Mouse (Mus musculus) adrenal gland, postnatal 25 days (tissue): ENCODE results near the gene Swsap1. TPM values are rescaled to one million over a fixed set of nuclear protein-coding genes. Genes with fewer than 3 reads are reported as not detected.

Source experiments
- DNase-seq: peaks from one replicate; pipeline ENCODE4 v3.0.0; 2021; ENCODE audit warnings: mixed read lengths
- total RNA-seq: library from RNA; stranded (reverse); gene quantifications from 2 replicates; pipeline ENCODE4 v1.2.3, GENCODE M21; 2021

The Swsap1 gene
- total RNA-seq, 1 experiment from 2014 or later, result 19.4 TPM

GRCm38 (mm10) chr9:21968883-21969282, 13.3 kb downstream of the Swsap1 start:
- DNase-seq, result no peak

DNA sequence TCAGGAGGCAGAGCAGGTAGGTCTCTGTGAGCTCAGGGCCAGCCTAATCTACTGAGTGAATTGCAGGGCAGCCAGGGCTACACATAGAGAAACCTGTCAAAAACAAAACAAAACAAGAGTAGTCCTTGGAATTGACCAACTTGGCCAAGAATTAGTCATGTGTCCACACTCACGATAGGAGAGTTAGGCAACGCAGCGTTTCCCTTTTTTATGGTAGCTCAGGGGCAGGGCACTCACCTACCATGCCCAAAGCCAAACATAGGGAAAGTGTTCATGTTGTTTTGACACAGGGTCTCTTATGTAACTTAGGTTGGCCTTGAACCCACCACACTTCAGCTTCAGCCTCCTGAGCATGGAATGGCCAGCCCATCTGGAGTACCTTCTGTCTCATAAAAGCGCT, 13.7 kb downstream of the Swsap1 start:
- DNase-seq, result no peak

DNA sequence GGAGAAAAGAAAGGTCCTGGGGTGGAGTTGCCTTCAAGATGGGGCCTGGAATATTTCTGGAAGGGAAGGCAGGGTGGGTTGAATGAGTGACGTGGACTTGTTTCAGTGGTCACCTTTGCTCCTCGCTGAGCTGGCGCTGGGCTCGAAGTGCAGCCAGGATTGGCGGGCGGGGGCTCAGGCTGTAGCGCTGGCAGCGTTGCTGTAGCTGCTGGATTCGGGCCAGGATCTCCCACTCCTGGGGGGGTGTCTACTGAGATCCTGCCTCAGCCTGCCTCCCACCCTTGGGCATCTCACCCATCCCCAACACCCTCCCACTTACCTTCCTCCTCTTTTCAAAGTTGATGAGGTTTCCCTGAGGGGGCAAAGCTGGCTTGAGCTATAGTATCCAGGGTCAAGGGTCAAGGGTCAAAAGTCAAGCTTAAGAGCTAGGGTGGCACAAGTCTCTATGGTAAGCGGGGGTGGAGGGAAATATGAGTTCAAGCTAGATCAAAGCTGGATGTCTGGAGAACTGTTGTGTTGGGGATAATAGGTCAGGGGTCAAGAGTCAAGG, 21.1 kb downstream of the Swsap1 start:
- no peak for DNase-seq

DNA sequence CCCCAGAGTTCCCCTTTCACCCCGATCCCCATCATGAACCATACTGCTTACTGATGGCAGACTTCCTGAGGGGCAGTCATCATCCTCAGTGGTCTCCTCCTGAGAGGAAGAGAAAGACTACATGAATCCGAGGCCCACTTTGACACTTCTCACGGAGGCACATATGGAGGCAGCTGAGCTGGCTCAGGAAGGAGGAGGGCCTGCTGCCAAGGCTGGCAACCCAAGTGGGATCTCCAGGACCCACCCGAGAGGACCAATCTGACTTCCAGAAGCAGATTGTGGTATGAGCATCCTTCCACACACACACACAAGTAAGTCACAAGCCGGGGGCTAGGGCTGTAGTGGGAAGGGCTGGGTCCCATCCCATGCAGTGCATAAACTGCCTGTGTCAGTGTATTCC, 21.8 kb downstream of the Swsap1 start:
- no peak for DNase-seq

GRCm38 (mm10) chr9:21977972-21978371, 22.4 kb downstream of the Swsap1 start:
- peak; percentile 48 for DNase-seq

DNA sequence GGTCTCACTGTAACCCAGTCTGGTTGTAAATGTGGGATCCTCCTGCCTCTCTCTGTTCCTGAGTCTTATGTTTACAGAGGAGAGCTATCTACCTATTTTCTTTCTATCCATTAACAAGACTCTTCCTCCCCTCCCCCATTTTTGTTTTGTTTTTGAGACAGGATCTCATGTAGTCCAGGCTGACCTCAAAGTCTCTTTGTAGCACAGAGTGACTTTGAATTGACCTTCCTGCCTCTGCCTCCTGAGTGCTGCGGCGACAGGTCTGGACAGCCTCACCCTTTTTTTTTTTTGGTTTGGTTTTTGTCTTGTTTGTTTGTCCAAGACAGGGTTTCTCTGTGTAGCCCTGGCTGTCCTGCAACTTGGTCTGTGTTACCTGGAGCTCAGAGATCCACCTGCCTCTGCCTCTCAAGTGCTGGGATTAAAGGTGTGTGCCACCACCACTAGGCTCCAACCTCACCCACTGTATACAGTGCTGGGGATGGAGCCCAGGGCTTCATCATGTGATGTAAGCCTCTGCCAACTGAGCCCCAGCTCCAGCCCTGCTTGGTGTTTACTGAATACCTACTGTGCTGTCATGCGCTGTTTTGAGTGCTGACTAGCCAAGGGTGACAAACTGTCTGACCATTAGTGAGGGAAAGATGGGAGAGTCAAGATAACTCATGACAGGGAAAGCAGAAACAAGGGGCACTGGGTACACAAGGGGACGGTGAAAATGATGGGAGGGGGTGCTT, 23.0 kb downstream of the Swsap1 start:
- DNase-seq, result no peak

DNA sequence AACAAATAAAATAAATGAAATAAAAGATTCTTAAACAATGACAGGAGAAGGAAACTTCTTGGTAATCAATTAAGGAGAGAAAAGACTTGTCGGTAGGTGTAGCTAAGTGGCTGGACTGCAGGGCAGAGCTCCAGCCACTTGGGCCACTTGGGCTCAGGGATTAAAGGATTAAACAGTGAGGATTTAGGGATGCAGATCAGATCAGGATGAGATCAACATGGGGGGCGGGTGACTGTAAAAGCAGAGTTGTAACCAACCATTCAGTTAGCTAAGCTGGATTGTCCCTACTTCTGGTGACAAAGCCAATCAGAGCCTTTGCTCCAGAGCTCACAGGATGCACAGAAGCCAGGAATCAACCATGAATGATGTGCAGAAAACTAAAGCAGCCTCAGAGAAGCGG, 28.4 kb downstream of the Swsap1 start:
- no peak for DNase-seq

DNA sequence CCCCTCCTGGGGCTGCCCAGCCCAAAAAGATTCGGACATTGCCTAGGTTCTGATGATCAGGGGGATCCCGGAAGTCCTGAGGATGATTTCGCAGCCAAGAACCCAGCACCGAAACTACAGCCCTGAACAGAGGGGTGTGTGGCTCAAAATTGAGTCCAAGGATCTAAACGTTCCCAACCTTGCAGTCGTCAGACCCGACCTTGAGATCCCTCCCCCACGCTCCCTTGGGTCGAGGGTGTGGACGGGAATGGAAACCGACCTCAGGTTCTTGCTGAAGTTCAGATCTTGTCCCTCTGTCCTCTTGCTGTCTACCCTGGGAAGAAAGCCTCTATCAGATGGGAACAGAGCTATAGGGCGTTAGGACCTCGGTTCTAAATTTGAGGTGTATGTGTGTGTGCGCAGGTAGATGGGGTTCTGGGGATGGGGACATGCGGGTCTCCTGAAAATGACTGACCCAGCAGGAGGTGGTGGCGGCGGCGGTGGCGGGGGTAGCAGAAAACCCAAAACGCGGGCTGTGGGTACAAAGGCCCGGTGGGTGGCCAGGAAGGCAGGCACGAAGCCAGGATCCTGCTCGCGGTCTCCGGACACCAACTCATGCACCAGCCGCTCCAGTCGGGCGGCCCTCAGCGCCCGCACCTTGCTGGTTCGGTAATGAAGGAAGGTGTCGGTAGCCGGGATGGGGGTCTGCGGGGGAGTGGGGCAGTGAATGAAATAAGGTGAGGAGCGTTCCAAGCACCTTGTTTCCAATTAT, 32.2 kb downstream of the Swsap1 start:
- DNase-seq, result peak; percentile 30

GRCm38 (mm10) chr9:21988421-21989101, 33.0 kb downstream of the Swsap1 start:
- peak; percentile 28 for DNase-seq

DNA sequence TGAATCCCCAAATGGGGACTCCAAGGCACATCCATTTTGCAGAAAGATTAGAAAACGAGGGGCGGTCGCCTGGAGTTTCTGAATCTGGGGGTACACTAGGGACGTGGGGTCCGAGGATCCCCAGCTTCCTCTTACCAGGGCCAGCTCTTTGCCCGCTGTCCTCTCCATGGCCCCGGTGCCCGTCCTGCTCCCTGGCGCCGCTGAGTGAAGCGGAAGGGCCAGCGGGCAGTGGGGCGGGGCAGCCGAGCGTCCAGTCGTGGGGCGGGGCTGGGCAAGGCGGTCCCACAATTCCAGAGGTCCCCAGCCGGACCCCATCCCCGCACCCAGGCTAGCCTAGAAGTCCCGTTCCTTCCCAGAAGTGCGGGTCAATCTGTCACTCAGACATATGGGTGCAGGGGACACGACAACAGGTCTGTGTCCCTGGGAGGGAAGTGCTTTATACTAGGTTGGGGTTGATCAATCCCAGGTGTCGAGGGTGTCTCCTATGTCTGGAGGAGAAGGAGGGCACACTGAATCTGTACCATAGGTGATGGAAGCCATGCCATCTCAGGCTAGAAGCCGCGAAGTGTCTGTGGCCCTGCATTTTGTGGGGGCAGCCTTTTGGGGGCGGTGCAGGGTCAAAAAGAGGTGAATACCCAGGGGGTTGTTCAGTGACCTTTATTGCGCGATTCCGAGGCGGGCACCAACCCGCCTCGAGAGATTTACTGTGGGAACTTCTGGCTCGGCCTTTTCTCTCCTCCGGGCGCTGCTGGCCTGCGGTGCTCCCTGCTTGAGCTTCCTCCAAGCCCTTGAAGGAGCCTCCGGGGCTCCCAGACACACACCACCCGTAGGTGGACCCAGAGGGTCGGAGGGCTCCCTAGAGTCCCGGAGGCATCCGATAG, 33.9 kb downstream of the Swsap1 start, which contains the start of gene Rgl3:
Rgl3 (minus strand) TSS at position 217 of the 881 bp plus-strand sequence.
- DNase-seq, result peak; percentile 85

DNA sequence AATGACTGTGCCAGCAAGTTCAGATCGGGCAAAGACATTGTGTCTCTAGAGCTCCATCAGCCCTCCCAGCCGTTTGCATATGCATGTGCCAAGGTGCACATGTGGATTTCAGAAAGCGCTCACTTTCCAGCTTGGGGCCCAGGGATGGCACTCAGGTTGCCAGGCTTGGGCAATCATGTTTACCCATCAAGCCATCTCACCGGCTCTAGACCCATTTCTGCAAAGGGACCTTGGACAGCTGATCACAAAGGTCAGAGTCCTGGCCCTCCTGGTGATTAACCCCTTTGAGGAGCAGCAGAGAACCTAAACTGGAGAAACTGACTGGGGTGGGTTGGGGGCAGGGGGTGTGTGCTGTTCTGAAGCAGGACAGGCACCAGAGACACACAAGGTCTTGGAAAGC, 36.7 kb downstream of the Swsap1 start:
- DNase-seq, result no peak

DNA sequence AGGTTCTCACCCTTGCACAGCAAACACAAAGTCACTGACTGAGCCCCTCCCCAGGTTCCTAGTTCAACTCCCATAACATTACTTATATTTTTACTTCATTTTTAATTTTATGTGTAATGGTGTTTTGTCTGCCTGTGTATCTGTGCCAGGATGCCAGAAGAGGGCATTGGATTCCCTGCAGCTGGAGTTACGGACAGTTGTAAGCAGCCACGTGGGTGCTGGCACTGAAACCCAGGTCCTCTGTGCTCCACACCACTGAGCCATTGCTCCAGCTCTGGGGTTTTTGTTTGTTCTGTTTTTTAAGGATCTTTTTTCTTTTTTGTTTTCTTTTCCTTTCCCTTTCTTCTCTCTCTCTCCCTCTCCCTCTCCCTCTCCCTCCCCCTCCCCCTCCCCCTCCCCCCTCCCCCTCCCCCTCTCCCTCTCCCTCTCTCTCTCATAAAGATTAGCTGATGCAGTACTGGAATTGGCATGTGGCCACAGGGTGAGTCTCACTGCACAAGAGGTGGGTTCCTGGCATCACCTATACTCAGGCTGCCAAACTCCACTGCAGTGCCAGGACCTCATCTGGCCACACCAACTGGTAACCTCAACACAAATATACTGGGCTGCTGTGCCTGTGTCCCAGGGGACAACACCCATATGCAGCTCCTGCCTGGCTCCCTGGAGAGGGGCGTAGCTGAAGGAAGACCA, 40.8 kb downstream of the Swsap1 start:
- DNase-seq, result no peak

GRCm38 (mm10) chr9:22000296-22000695, 44.7 kb downstream of the Swsap1 start:
- DNase-seq, result no peak

DNA sequence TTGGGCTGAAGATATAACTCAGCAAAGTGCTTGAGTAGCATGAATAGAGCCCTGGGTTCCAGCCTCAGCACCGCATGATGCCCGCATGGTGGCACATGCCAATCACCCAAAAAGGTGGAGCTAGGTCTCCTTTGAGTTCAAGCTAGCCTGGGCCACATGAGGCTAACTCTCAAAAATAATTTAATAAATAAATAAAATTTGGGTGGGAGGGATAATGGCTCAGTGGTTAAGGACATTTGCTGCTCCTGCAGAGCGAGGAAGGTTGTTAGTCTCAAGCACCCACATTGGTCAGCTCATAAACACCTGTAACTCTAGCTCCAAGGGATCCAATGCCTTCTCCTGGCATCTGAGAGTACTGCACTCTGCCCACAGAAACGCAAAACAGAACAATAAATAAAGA, 46.1 kb downstream of the Swsap1 start:
- no peak for DNase-seq

GRCm38 (mm10) chr9:22002194-22003162, 46.9 kb downstream of the Swsap1 start, which contains the start of the genes Ccdc151 and Prkcsh:
Gene Ccdc151, minus strand, starts transcription at chr9:22002634.
Gene Prkcsh, plus strand, starts transcription at chr9:22002806.
- peak; percentile 98 for DNase-seq

- peak; percentile 20 for DNase-seq
Observed at GRCm38 (mm10) chr9:22003163-22003554, 47.6 kb downstream of the Swsap1 start.

DNA sequence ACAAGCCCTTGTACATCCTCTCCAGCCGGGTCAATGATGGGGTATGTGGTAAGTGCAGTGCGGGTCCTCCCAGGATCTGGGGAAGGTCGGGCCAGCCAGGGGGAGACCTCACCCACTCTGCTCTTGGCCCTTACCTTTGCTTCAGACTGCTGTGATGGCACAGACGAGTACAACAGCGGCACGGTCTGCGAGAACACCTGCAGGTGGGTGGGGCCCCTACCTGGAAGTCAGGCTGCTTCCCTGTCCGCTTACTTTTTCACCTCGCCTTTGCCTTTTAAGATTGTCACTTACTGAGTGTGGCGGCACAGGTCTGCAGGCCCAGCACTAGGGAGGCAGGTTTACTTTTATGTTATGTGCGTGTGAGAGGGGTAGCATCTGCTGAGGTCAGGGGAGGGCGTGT, 49.0 kb downstream of the Swsap1 start:
- DNase-seq, result no peak
